Mouse (Mus musculus): ENCODE results near the gene Prss12. TPM values are rescaled to one million over a fixed set of nuclear protein-coding genes. Genes with fewer than 3 reads are reported as not detected.
A peak's percentile ranks its signal among the peaks of the same experiment; 100 is the strongest.

Gene Prss12
- polyA plus RNA-seq, 1 experiment from 2014 or later = 5.8 TPM

GRCm38 (mm10) chr3:123503943-123504342, 57.2 kb downstream of the Prss12 start:
- no peak for ATAC-seq
- H3K36me3 ChIP-seq (ENCODE audit: control insufficient read depth, insufficient read depth, low read length) = peaks cover 5% of the 10 kb centered on the region; the same call in 1 of the 2 replicates
- H3K9ac ChIP-seq (ENCODE audit: low read depth, low read length) = no peak overlapping the region
- H3K4me2 ChIP-seq (ENCODE audit: low read depth, low read length) = no peak overlapping the region
- H3K9me3 ChIP-seq (ENCODE audit: control insufficient read depth, low read length) = no peaks in the 10 kb centered on the region
- H3K4me3 ChIP-seq (ENCODE audit: low read length) = no peak overlapping the region
- WGBS = 72% methylated on average over 6 of the region's 6 CpGs
- H3K27me3 ChIP-seq (replicated peaks; ENCODE audit: control insufficient read depth, insufficient read depth, low read length) = no peaks in the 10 kb centered on the region
- H3K4me1 ChIP-seq (ENCODE audit: control insufficient read depth, insufficient read depth, low read length) = peaks cover 9% of the 10 kb centered on the region
- no peak overlapping the region for H3K27ac ChIP-seq (ENCODE audit: low read length)

- Histone ChIP-seq H3K4me2 (ENCODE audit: low read depth, low read length) (no peak overlapping the region), H3K9ac (ENCODE audit: low read depth, low read length) (no peak overlapping the region), H3K36me3 (ENCODE audit: control insufficient read depth, insufficient read depth, low read length) (peaks cover 5% of the 10 kb centered on the region; the same call in 1 of the 2 replicates), H3K9me3 (ENCODE audit: control insufficient read depth, low read length) (no peaks in the 10 kb centered on the region), H3K4me3 (ENCODE audit: low read length) (no peak overlapping the region), H3K4me1 (ENCODE audit: control insufficient read depth, insufficient read depth, low read length) (peaks cover 11% of the 10 kb centered on the region), H3K27me3 (replicated peaks; ENCODE audit: control insufficient read depth, insufficient read depth, low read length) (no peaks in the 10 kb centered on the region), H3K27ac (ENCODE audit: low read length) (no peak overlapping the region)
- ATAC-seq = no peak
- 87% methylated on average over 7 of the region's 7 CpGs for WGBS
Measured at GRCm38 (mm10) chr3:123504783-123505182, 58.1 kb downstream of the Prss12 start.

GRCm38 (mm10) chr3:123505778-123506667, 59.3 kb downstream of the Prss12 start:
- H3K4me3 ChIP-seq (ENCODE audit: low read length) = no peak overlapping the region
- no peak for ATAC-seq
- 53% methylated on average over 9 of the region's 9 CpGs for WGBS
- peak overlapping the region; percentile 23; the same call in 1 of the 2 replicates for H3K4me2 ChIP-seq (ENCODE audit: low read depth, low read length)
- H3K9me3 ChIP-seq (ENCODE audit: control insufficient read depth, low read length) = no peaks in the 10 kb centered on the region
- H3K27ac ChIP-seq (ENCODE audit: low read length) = peak overlapping the region; percentile 41
- no peaks in the 10 kb centered on the region for H3K27me3 ChIP-seq (replicated peaks; ENCODE audit: control insufficient read depth, insufficient read depth, low read length)
- H3K4me1 ChIP-seq (ENCODE audit: control insufficient read depth, insufficient read depth, low read length) = peaks cover 13% of the 10 kb centered on the region
- peak overlapping the region; percentile 30; the same call in 1 of the 2 replicates for H3K9ac ChIP-seq (ENCODE audit: low read depth, low read length)
- peaks cover 5% of the 10 kb centered on the region; the same call in 1 of the 2 replicates for H3K36me3 ChIP-seq (ENCODE audit: control insufficient read depth, insufficient read depth, low read length)

GRCm38 (mm10) chr3:123506699-123507662, 60.3 kb downstream of the Prss12 start:
- H3K4me3 ChIP-seq (ENCODE audit: low read length) = peak overlapping the region; percentile 72
- H3K36me3 ChIP-seq (ENCODE audit: control insufficient read depth, insufficient read depth, low read length) = peaks cover 5% of the 10 kb centered on the region; the same call in 1 of the 2 replicates
- H3K9me3 ChIP-seq (ENCODE audit: control insufficient read depth, low read length) = no peaks in the 10 kb centered on the region
- H3K4me2 ChIP-seq (ENCODE audit: low read depth, low read length) = peak overlapping the region; percentile 66
- peak overlapping the region; percentile 83 for H3K9ac ChIP-seq (ENCODE audit: low read depth, low read length)
- H3K27me3 ChIP-seq (replicated peaks; ENCODE audit: control insufficient read depth, insufficient read depth, low read length) = no peaks in the 10 kb centered on the region
- peaks cover 13% of the 10 kb centered on the region for H3K4me1 ChIP-seq (ENCODE audit: control insufficient read depth, insufficient read depth, low read length)
- no peak for ATAC-seq
- 6% methylated on average over 6 of the region's 6 CpGs for WGBS
- H3K27ac ChIP-seq (ENCODE audit: low read length) = peak overlapping the region; percentile 73

GRCm38 (mm10) chr3:123507663-123508055, 60.9 kb downstream of the Prss12 start:
- no peak for ATAC-seq
- under 1% methylated on average over 10 of the region's 10 CpGs for WGBS
- peak overlapping the region; percentile 66 for H3K4me2 ChIP-seq (ENCODE audit: low read depth, low read length)
- peak overlapping the region; percentile 83 for H3K9ac ChIP-seq (ENCODE audit: low read depth, low read length)
- H3K36me3 ChIP-seq (ENCODE audit: control insufficient read depth, insufficient read depth, low read length) = peaks cover 5% of the 10 kb centered on the region; the same call in 1 of the 2 replicates
- peaks cover 13% of the 10 kb centered on the region for H3K4me1 ChIP-seq (ENCODE audit: control insufficient read depth, insufficient read depth, low read length)
- no peaks in the 10 kb centered on the region for H3K9me3 ChIP-seq (ENCODE audit: control insufficient read depth, low read length)
- peak overlapping the region; percentile 73 for H3K27ac ChIP-seq (ENCODE audit: low read length)
- H3K4me3 ChIP-seq (ENCODE audit: low read length) = peak overlapping the region; percentile 72
- H3K27me3 ChIP-seq (replicated peaks; ENCODE audit: control insufficient read depth, insufficient read depth, low read length) = no peaks in the 10 kb centered on the region

- ATAC-seq = peak; percentile 96
- no peaks in the 10 kb centered on the region for H3K27me3 ChIP-seq (replicated peaks; ENCODE audit: control insufficient read depth, insufficient read depth, low read length)
- H3K4me1 ChIP-seq (ENCODE audit: control insufficient read depth, insufficient read depth, low read length) = peaks cover 13% of the 10 kb centered on the region
- H3K4me2 ChIP-seq (ENCODE audit: low read depth, low read length) = peak overlapping the region; percentile 66
- H3K9ac ChIP-seq (ENCODE audit: low read depth, low read length) = peak overlapping the region; percentile 92
- H3K9me3 ChIP-seq (ENCODE audit: control insufficient read depth, low read length) = no peaks in the 10 kb centered on the region
- peak overlapping the region; percentile 72 for H3K4me3 ChIP-seq (ENCODE audit: low read length)
- H3K27ac ChIP-seq (ENCODE audit: low read length) = peak overlapping the region; percentile 100
- peaks cover 5% of the 10 kb centered on the region; the same call in 1 of the 2 replicates for H3K36me3 ChIP-seq (ENCODE audit: control insufficient read depth, insufficient read depth, low read length)
- under 1% methylated on average over 53 of the region's 53 CpGs for WGBS
Measured at GRCm38 (mm10) chr3:123508056-123508674, 61.5 kb downstream of the Prss12 start.

- H3K4me1 ChIP-seq (ENCODE audit: control insufficient read depth, insufficient read depth, low read length) = peaks cover 13% of the 10 kb centered on the region
- peak overlapping the region; percentile 92 for H3K9ac ChIP-seq (ENCODE audit: low read depth, low read length)
- WGBS = under 1% methylated on average over 36 of the region's 36 CpGs
- peaks cover 5% of the 10 kb centered on the region; the same call in 1 of the 2 replicates for H3K36me3 ChIP-seq (ENCODE audit: control insufficient read depth, insufficient read depth, low read length)
- H3K4me2 ChIP-seq (ENCODE audit: low read depth, low read length) = peak overlapping the region; percentile 53
- peak; percentile 80 for ATAC-seq
- H3K9me3 ChIP-seq (ENCODE audit: control insufficient read depth, low read length) = no peaks in the 10 kb centered on the region
- H3K27ac ChIP-seq (ENCODE audit: low read length) = peak overlapping the region; percentile 100
- peak overlapping the region; percentile 72 for H3K4me3 ChIP-seq (ENCODE audit: low read length)
- no peaks in the 10 kb centered on the region for H3K27me3 ChIP-seq (replicated peaks; ENCODE audit: control insufficient read depth, insufficient read depth, low read length)
Measured at GRCm38 (mm10) chr3:123508675-123509376, 62.1 kb downstream of the Prss12 start.

- Histone ChIP-seq H3K4me2 (ENCODE audit: low read depth, low read length) (no peak overlapping the region), H3K27me3 (replicated peaks; ENCODE audit: control insufficient read depth, insufficient read depth, low read length) (no peaks in the 10 kb centered on the region), H3K36me3 (ENCODE audit: control insufficient read depth, insufficient read depth, low read length) (no peaks in the 10 kb centered on the region), H3K4me3 (ENCODE audit: low read length) (no peak overlapping the region), H3K27ac (ENCODE audit: low read length) (no peak overlapping the region), H3K4me1 (ENCODE audit: control insufficient read depth, insufficient read depth, low read length) (peaks cover 8% of the 10 kb centered on the region), H3K9ac (ENCODE audit: low read depth, low read length) (no peak overlapping the region), H3K9me3 (ENCODE audit: control insufficient read depth, low read length) (no peaks in the 10 kb centered on the region)
- WGBS = 70% methylated on average over 4 of the region's 4 CpGs
- no peak for ATAC-seq
Measured at GRCm38 (mm10) chr3:123511818-123512217, 65.1 kb downstream of the Prss12 start.
